Mouse (Mus musculus) kidney, postnatal 25 days (tissue): ENCODE results near the gene Alg3.

Experiments
- DNase-seq, 2 experiments: peaks; one replicate each; pipeline ENCODE4 v3.0.0; 2021; ENCODE audit warnings: mixed read lengths in 2 of 2

Gene Alg3

DNA sequence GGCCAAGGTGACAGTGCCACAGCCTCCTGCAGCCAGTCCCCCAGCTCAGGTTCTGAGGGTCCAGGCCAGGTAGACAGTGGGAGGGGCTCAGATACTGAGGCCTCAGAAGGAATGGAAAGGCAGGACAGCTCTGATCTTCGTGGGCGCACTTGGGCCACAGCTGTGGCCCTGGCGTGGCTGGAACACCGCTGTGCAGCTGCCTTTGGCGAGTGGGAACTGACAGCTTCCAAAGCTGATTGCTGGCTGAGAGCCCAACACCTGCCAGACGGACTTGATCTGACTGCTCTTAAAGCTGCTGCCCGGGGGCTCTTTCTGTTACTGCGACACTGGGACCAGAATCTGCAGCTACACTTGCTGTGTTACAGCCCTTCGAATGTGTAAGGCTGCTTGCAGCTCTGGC is 6.8 kb downstream of the Alg3 start:
- no peak for DNase-seq

- no peak for DNase-seq
Measured at GRCm38 (mm10) chr16:20600511-20600910, 11.0 kb downstream of the Alg3 start.

- no peak for DNase-seq
Measured at GRCm38 (mm10) chr16:20596687-20597441, 14.7 kb downstream of the Alg3 start.

DNA sequence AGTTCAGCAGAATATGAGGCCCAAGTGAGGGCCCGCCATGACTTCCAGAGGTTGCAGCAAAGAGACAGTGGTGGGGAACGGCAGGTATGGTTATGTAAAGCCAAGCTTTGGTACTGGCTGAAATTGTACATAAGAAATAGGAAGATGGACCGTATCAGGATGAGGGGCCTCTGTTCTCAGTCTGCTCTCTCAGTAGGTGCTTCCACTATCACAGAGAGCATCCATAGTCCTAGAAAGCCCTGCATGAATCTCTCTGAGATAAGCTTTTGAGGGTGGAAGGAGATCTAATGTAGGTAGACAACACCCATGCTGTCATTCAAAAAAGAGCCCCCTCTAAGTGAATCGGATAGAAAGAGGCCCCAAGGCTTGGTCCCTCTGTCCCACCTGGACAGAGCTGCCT is 15.8 kb downstream of the Alg3 start:
- no peak for DNase-seq

DNA sequence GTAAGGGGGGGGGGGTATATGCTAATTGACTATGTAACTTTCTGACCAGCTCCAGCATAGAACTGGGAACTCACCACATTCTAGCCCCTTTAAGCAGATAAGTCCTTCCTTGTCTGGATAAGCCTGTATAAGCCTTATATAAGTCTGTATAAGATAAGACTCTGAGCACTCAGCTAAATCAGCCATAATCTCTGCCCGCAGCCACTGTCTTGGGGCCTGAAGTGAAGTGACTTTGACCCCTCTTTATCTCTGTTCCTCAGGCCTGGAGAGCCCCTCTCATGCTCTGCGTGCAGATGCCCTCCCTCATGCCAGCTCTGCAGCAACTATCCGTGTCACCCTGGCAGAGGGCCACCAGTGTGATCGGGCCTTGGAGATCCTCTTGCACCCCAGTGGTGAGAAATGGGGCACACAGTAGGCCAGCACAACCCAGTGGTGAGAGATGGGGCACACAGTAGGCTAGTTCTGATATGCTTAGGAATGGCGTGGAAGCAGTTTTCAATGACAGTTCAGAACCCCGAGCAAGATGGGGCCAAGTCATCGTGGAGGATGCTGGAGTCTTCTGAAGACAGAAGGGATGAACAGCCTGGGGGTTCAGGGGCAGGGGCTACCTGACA is 16.4 kb downstream of the Alg3 start:
- no peak for DNase-seq

DNA sequence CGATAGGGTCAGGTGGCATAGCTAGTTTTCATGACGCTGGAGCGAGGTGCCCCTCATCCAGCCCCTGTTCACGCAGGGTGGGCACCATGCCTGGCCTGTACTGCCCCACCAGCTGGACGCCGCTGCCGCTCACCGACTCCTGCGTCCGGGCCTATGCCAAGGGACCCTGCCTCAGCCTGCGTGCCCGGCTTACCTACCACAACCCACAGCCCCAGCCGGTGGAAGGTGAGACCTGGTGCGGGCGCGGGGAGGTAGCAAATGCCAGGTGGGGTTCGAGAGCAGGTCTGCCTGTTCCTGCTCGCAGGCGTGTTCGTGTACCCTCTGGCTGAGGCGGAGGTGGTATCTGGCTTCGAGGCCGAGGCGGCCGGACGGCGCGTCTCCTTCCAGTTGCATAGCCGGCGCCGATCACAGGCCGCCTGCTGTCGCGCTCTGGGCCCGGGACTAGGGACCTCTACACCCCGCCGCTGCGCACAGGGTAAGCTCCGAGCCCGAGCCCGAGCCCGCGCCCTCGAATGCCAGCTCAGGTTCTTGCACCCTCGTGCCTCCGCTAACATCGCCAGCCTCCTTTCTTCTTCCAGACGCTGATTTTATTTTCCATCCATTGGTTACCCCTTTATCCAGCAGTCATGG is 20.3 kb downstream of the Alg3 start:
- no peak for DNase-seq

GRCm38 (mm10) chr16:20590680-20591038 is 20.9 kb downstream of the Alg3 start:
- peak in 1 of 2 experiments; percentile 12 for DNase-seq

DNA sequence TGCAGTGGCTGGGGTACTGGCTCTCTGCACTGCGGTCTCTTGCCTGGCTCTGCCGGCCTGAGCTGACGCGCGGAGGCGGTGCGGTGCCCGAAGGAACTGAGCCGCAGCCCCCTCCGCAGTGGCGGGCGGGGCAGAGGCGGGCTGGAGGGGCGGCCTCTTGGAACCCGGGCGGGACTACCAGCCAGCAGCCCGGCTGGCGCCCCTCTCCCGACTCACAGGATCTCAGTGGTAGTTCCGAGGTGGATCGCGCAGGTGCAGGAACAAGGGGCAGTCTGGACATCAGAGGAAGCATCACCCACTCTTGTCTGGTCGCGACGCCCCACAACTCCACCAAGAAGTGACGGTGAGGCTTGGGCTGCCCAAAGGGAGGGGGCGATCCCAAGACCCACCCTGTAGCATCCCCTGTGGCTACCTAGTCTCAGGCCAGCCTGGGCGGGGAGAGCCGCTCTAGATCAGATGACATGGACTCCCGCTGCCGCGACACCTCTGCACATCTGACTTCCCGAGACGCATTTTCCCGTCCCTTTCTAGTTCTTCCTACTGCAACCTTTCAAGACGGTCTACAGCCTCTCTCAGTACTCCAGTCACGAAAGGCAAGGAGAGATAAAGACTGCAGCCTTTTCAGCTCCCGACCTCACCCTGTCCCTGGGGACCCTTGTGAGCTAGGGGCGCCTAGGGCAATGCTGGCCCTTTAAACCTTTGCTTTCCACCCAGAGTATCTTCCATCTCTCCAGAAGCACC is 21.4 kb downstream of the Alg3 start:
- no peak for DNase-seq

DNA sequence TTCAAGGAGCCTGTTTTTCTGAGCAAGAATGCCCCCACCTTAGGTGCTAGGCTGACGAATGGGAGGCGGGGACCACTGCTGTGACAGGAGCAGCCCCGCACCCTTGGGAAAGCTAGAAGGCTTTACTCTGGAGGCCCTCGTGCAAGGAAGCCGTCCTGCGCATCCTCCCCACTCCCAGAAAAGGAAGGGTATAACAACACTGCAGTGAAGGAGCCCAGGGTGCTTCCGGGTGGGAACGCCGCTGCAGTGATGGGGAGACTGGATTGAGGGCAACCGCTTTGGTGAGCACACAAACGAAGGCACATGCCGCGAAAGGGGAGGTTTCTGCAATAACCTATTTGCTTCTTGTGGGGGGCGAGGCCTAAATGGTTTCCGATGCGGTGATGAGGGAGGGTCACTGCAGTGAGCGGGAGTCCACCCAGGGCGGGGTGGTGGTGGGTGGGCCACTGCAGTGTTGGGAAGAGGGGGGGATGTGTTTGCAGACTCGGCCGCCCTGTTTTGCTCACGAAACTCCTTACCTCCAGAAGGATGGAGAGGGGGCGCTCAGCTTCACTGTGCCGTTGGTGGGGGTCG is 22.1 kb downstream of the Alg3 start, which contains the start of gene Vwa5b2:
TSS of gene Vwa5b2 (plus strand) at position 106 of the 573 bp plus-strand sequence.
- DNase-seq: no peak

GRCm38 (mm10) chr16:20565075-20565474 is 46.5 kb downstream of the Alg3 start:
- no peak for DNase-seq

DNA sequence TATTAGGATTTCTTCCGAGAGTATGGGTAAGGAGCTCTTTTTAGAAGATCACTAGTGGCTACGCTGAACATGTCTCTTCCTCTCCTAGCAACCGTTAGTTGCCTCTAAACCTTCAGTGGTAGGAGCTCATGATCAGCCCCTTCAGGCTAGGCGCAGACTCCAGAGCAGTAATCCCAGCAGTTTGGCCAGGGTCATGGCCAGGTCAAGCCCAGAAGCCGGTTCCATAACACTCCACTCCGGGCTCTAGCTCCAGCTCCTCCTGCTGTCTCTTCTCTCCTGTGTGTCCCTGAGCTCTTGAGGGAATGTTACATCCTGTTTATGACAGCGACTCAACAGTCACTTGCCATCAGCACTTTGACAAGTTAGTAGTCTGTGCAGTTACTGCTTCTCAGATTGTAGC is 54.2 kb downstream of the Alg3 start:
- no peak for DNase-seq
